Mouse (Mus musculus) left cerebral cortex, postnatal 14 days (tissue): ENCODE results near the gene Fam168a. TPM values are rescaled to one million over a fixed set of nuclear protein-coding genes. Genes with fewer than 3 reads are reported as not detected.

Source experiments
- DNase-seq, 2 experiments: peaks; one replicate each; pipeline ENCODE4 v3.0.0; 2021 to 2022; ENCODE audit warnings: low spot score in 2 of 2, mixed read lengths in 1 of 2
- intact Hi-C: fragments of 180-260 bp; cut with DNase I; formaldehyde crosslinking; loops from one replicate; pipeline ENCODE4 v1.15.1; 2025
- microRNA-seq, 2 experiments: library from miRNA; unstranded; fragments of <30 nt; microRNA quantifications; one replicate each; pipeline ENCODE4 v1.2.0; 2022
- total RNA-seq, 2 experiments: library from RNA; stranded (reverse); gene quantifications; 2 replicates each; pipeline ENCODE4 v1.2.3; 2021

Fam168a gene
- total RNA-seq, 2 experiments from 2014 or later = 299 to 305 TPM

DNA sequence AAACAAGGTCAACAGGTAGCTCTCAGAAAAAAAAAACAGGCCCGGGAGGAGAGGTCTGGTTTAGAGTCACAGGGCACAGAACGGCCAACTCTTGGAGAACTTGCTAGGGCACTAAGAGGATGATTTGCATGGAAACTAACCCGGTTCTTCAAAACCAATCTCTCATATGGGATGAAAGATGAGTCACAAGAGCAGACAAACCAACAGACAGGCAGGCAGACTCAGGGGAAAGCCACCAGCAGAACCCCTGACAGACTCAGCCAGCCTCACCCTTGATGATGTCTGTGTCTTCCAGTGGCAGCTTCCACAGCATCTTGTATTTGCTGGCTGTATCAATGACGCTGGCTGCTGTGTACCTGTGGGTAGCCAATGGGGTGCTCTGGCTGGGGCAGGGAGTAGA lies 175.5 kb downstream of the Fam168a start:
- intact Hi-C loops = no loop called here
- no peak for DNase-seq

DNA sequence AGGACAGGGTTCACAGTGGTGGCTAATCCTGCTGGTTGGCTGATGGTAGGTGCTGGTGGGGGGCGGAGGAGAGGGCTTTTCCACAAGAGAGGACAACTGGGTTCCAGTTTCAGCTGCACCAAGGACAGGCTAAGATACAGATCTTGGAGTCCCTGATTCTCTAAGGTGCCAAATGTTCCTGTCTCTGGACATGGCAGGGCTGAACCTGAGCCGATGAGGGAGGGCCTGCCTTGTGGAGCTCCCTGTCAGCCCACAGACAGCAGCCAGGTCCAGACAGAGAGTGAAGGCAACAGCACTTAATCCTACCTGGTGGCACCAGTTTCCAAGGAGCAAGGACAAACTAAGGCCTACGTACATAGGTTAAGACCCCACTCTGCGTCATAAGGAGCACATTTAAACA lies 178.0 kb downstream of the Fam168a start:
- intact Hi-C loops = no loop called here
- no peak for DNase-seq

GRCm38 (mm10) chr7:100886535-100886934 lies 180.1 kb downstream of the Fam168a start:
- intact Hi-C loops = no loop called here
- DNase-seq = peak; percentile 65 to 74

Small RNA genes lying within 50 kb of the gene (microRNA-seq; reads per million reads assigned to microRNA genes)
- gene Mir3102 = 533 to 626 reads per million in 2 experiments

Other genes with a start within 250 kb of the Fam168a start
- gene Ucp3, start 233.6 kb upstream of the Fam168a start, total RNA-seq = 1 to 10 TPM; 1.2 to 1.7 TPM
- gene Ucp2, start 213.3 kb upstream of the Fam168a start, total RNA-seq = 10 to 100 TPM; 67.7 to 85.6 TPM
- gene Dnajb13, start 191.7 kb upstream of the Fam168a start, total RNA-seq = under 1 TPM; 0.36 to 0.66 TPM
- 10 to 100 TPM in 1 of 2 experiments, 1 to 10 TPM in 1; 9.4 to 10.6 TPM for gene Coa4, start 169.6 kb upstream of the Fam168a start, total RNA-seq
- 100 to 1,000 TPM; 389 to 396 TPM for gene Rab6a, start 99.2 kb upstream of the Fam168a start, total RNA-seq
- 10 to 100 TPM; 54.5 to 55.7 TPM for gene Mrpl48, start 98.3 kb upstream of the Fam168a start, total RNA-seq
- 10 to 100 TPM; 41.6 to 54.0 TPM for gene Plekhb1, start 44.2 kb upstream of the Fam168a start, total RNA-seq
- 10 to 100 TPM in 1 of 2 experiments, 1 to 10 TPM in 1; 9.7 to 10.6 TPM for gene Relt, start 156.8 kb downstream of the Fam168a start, total RNA-seq
- gene Arhgef17, start 225.5 kb downstream of the Fam168a start, total RNA-seq = 10 to 100 TPM; 81.3 to 91.6 TPM